Mouse (Mus musculus) cerebellum, postnatal 4 days (tissue): ENCODE measurements around the gene Cacna2d4.

ENCODE experiments used
- DNase-seq, 2 experiments: peaks; one replicate each; pipeline ENCODE4 v3.0.0; 2022; ENCODE audit warnings: low spot score in 2 of 2, mixed read lengths in 1 of 2

Gene Cacna2d4

DNA sequence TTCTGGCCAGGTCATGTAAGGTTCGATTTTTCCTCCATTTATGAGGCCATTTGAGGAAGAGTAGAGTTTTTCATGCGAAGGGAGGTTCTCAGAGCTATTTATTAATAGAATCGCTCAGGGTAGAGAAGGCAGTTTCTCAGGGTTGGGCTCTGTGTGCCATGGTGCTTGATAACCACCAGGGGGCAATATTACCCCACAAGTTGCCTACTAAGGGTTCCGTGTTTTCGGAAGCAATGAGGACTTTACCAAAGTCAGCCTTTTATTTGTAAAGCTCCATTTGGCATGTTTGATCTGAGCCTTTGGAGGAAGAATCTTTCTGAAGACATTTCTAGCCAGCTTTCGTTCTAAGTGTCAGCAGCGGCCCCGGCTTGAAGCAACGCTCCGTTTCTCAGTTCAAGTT is 16.0 kb upstream of the Cacna2d4 start:
- peak; percentile 25 to 68 for DNase-seq

DNA sequence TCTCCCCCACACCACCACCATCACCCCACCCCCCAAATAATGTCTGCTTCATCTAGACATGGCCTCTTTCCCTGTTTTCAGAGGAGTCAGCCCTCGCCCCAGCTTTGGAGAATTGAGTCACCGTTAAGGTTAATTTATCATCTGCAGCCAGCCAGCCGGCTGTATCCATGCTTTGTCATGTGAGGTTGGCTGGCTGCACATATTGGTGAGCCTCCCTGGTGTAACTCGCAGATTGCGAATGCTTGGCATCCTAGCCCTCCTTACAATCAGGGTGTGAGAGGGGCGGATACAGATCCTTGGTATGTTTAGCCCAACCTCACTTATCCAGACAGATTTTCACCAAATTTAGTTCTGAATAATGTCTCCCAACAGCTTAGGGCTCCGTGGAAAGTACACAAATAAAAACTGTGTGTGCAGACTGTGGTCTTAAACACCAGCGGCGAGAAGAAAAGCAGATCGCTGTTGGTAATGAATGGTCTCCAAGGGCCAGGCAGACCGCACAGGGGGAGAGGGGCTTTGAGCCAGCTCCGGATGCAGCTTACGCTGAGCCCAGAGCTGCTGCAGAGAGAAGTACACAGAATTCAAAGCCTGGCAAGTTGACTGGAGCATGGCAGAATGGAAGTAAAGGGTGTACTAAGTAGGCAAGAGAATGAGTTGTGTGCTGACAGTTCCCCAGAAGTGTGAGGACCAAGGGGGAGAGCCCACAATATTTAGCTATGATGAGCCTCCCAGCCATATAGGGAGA is 11.7 kb upstream of the Cacna2d4 start:
- DNase-seq = peak in 1 of 2 experiments; percentile 60

DNA sequence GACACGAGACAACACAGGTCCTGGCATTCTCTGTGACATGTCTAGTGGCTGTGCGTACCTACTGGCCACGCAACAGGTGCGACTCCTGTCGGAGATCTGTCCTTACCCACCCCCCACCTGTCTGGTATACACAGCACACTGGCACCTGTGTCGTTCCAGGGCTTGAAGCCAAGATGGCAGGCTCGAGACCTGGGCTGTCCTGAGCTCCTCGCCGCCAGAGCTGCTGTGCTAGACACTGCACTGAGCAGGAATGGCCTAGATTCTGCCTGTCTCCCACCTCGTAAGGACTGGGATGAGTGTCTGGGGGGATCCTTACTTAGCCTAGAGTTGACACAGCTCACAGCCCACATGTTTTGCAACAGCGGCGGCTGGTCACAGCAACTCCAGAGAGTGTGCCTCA is 11.1 kb upstream of the Cacna2d4 start:
- DNase-seq = no peak

DNA sequence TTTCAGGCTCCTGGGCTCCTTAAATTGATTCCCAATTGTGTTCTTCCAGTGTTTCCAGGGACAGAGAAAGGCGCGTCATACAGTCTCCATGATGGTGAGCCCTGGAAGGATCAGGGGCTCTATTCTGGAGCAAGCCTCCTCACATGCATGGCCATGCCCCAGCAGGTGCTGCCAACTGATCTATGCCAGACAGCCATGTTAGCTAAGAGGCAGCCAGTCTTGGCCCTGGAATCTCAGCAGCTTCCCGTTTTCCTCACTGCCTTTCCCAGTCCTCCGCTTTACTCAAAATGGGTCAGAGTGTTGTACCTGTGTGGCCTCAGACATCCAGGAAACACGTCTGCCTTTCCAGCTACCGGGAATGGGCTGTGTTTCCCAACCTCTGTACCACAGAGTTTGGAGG is 10.6 kb upstream of the Cacna2d4 start:
- no peak for DNase-seq

DNA sequence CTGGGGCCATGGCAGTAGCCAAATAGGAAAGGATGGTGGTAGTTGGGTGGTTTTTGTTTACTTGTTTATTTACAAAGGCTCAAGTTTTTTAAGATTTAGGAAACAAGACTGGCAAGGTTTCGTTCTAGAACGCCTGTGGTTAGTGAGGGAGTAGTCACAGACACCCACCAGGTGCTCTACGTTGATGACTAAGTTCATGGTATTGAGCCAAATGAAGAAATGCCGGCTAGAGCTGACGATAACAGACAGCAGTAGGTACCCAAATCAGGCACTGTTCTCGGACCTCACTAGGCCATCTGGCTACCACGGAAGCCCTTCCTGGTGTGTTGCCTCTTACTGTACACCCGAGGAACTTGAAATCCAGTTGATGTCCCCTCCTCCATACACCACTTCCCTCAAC is 9.3 kb upstream of the Cacna2d4 start:
- no peak for DNase-seq

DNA sequence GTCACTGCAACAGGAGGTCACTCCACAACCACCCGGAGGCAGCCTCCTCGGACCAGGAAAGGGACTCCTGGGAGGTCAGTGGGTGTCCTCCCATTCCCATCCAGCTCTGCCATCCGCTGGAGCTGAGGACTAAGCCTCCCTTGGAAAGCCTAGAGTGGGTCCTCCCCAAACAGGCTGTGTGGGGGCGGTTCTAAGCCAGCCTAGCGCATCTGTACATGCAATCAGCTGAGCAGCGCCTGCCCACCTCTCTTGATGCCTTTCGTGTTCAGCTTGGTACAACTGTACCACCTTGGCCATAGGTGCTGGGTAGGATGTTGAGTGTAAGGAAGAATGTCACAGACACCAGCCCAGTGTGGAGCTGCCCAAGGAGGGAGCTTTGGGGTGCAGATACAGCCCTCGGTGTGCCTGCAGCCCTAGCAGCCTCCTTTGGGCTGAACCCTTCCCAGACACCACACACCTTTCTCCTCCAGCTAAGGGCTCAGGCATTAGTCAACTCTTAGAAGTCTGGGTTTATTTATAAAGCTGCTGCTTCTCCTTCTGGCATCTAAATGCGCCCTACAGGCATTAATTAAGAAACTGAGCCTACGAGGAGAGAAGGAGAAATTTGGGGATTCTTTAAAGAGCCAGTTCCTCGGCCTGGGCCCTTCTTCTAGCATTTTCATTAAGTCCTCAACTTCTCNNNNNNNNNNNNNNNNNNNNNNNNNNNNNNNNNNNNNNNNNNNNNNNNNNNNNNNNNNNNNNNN is 7.3 kb upstream of the Cacna2d4 start:
- DNase-seq = no peak

- no peak for DNase-seq
These were observed 3.3 kb upstream of the Cacna2d4 start for GRCm38 (mm10) chr6:119233066-119233465.

DNA sequence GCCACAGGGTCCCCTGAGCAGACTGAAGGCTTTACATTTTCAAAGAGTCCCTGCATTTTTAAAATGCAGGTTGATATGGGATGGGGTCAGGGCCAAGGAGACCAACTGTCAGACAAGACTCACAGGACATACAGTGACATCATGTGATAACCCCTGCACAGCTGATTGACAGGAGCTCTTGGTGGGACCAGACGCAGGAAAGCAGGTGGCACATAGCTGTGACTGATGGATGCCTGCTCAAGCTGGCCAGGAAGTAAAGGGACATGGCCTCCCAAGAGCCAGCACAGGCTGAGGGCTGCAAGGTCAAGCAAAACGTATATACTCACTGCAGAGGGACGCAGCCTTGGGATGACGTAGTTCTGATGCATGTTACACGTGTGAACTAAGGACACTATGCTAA is 885 bp upstream of the Cacna2d4 start:
- DNase-seq = no peak

DNA sequence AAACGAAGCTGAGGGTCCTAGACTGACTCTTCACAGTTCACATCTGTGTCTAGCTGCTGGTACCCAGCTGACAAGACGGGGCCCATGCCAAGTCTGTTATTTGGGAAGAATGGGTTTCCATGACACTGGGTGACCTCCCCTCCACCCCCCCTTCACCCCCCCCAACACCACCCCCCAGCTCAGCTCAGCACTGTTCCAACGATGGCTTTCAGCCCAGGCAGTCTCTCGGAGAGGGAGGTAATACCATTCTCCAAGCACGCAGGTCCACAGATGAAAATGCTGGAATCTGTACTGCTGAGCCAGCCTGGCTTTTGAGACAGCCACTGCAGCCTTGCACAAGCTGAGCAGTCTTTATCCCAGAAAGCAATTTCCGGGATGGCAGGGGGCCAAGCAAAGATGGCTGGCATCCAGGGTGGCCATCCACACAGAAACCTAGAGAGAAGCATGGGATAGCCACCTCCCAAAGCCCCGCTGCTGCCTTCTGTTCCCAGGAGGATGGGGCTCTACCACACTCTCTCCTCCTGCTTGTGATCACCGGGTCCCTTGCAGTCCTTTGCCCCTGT is 1.2 kb downstream of the Cacna2d4 start:
- DNase-seq = peak; percentile 89 to 97

DNA sequence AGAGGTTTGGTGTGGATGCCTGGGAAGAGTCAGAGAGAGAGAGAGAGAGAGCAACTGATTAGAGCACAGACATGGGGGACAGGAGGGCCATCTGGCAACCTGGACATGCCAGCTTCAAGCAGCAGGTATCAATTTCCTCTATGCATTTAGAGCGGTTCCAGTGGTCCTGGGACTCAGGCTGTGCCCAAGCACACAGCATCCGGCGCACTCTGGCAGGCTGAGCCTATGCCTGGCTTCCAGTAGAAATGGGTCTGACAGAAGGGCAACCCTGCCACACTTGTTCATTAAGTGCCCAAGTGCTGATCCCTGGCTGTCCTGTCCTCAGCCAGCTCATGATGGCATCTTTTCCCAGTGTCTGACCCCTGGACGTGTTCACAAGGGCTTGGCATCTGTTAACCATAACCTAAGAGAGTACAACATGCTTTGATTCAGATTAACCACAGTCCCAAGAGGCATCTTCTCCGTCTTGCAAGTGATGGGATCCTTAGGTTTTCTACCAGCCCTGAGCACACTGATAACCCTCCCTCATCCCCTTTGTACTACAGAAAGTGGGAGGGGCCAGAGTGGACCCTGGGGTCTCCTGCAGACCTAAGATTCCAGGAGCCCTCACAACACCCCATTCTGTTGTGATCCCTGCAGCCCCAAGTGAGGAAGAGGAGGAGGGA is 3.1 kb downstream of the Cacna2d4 start:
- DNase-seq = no peak

DNA sequence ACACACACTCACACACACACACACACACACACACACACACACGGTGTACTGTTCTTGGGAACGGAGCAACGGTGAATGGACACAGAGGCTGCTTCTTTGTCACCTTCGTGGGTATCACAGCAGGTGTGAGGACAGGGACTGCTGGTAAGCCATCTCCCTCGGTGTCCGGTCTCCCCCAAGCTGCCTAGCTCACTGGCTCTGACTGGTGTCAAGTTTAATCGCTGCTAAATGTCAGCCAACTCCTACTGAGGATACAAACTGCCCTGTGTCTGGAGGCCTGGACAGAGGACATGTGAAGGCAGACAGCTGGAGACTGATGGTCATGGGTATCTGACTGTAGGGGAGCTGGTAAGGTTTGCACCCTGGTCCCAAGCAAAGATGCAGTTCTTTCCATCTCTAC is 3.9 kb downstream of the Cacna2d4 start:
- DNase-seq = no peak

DNA sequence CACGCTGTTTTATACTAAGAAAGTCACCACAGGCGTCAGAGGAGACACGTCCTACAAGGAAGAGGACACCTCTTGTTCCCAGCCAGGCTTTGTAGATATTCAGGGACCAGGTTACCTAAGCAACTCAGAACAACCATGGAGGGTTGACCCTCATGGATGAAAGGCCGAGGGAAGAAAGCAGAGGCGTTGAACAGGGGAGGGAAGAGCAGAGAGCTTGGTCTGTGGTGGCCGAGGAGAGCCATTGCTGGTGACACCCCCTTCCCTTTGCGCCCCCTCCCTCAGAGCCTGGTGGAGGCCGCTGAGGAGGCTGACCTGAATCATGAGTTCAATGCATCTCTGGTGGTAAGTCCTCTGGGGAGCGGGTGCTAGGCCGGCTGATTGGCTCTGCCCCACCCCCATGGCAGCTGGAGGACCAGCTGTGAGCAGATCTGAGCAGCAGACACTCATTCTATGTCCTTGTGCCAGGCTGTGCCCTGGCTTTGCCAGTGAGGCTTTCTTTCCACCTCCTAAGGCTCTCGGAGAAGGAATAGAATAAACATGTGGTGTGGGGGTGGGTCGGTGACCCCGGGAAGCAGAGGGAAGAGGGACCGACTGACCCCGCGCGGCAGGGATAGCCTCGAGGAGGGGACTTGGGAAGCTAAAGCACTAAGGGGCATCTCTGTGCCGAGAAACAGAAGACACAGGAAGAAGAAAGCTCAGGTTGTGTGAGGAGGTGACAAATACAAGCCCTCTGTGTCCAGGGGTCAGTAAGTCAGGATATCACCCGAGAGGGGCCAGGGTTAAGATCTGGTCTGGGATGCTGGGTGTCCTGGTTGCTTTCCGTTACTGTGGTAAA is 4.8 kb downstream of the Cacna2d4 start:
- peak in 1 of 2 experiments; percentile 27 for DNase-seq

GRCm38 (mm10) chr6:119246082-119246481 is 9.8 kb downstream of the Cacna2d4 start:
- no peak for DNase-seq

- DNase-seq = no peak
These were observed 12.3 kb downstream of the Cacna2d4 start for GRCm38 (mm10) chr6:119248578-119248977.

DNA sequence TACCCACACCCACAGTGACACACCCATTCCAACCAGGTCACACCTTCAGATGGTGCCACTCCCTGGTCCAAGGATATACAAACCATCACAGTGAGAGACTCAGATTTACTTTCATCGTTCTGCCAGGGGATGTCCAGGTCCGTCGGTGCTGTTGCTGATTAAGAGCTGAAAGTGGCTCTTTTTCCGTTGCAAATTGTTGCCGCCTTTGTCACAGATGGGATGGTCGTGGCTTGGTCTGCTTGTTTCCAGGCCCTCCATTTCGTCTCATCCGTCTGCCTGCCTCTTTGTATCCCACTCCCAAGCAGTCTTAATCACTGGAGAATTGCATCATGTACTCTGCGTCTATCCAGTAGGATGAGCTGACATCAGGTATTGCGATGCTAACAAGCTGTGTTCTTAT is 13.4 kb downstream of the Cacna2d4 start:
- no peak for DNase-seq

GRCm38 (mm10) chr6:119251704-119252103 is 15.4 kb downstream of the Cacna2d4 start:
- no peak for DNase-seq

GRCm38 (mm10) chr6:119276713-119277112 is 40.4 kb downstream of the Cacna2d4 start:
- no peak for DNase-seq

- DNase-seq = peak in 1 of 2 experiments; percentile 47
These were observed 44.4 kb downstream of the Cacna2d4 start for GRCm38 (mm10) chr6:119280761-119281160.

GRCm38 (mm10) chr6:119301310-119301709 is 65.0 kb downstream of the Cacna2d4 start:
- no peak for DNase-seq

DNA sequence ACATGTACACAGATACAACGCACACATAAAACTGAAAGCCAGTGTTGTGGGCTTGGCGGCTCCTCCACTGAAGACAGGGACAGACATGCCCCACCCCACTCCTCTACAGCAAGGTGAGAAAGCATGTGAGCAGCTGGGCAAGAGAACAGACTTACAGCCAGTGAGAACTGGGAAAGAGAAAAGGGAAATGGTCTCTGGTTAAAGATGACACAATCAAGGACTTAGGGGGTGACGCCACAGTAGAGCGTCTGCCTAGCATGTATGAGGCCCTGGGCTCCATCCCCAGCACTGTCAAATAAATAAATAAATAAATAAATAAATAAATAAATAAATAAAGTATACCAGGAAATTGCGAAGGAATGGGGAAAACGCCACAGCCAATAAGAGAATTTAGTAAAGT is 67.0 kb downstream of the Cacna2d4 start:
- no peak for DNase-seq

- DNase-seq = no peak
These were observed 71.6 kb downstream of the Cacna2d4 start for GRCm38 (mm10) chr6:119307867-119308413.
